Mouse (Mus musculus): ENCODE data around the gene Polr2b. TPM values are rescaled to one million over a fixed set of nuclear protein-coding genes. Genes with fewer than 3 reads are reported as not detected.

Gene Polr2b
- polyA plus RNA-seq, 1 experiment from 2014 or later, result 73.2 TPM

DNA sequence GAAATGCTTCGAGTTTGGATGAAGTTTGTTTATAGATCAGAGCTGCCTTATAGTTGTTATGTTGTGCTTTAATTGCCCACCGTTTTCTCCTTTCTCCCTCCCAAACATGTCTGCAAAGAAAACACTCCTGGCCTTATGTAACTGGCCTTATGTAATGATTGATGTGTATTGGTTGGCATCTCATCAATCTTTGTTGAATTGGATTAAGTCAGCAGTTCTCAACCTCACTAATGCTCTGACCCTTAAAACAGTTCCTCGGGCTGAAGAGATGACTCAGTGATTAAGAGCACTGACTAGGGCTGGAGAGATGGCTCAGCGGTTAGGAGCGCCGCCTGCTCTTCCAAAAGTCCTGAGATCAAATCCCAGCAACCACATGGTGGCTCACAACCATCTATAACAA is 5.0 kb downstream of the Polr2b start:
- ATAC-seq (ENCODE audit: insufficient read depth) (no peak), DNase-seq (no peak)
- no peaks in the 10 kb centered on the region for H3K9me3 ChIP-seq (ENCODE audit: low read depth, low read length)
- WGBS, result 67% methylated on average over 6 of the region's 6 CpGs
- H3K4me1 ChIP-seq (ENCODE audit: insufficient read depth), result peaks cover 3% of the 10 kb centered on the region; the same call in 1 of the 2 replicates
- H3K27me3 ChIP-seq (ENCODE audit: insufficient read depth, low read length), result no peaks in the 10 kb centered on the region
- no peak overlapping the region for H3K27ac ChIP-seq (ENCODE audit: low read depth)
- H3K9ac ChIP-seq, result no peak overlapping the region
- no peak overlapping the region for H3K4me3 ChIP-seq (ENCODE audit: low read depth, low read length)
- no peak overlapping the region for H3K4me2 ChIP-seq
- peaks cover 61% of the 10 kb centered on the region for H3K36me3 ChIP-seq (ENCODE audit: insufficient read depth)
- TF ChIP-seq CTCF (IDR thresholded peaks at IDR 0.05; ENCODE audit: low read depth), result no peak

DNA sequence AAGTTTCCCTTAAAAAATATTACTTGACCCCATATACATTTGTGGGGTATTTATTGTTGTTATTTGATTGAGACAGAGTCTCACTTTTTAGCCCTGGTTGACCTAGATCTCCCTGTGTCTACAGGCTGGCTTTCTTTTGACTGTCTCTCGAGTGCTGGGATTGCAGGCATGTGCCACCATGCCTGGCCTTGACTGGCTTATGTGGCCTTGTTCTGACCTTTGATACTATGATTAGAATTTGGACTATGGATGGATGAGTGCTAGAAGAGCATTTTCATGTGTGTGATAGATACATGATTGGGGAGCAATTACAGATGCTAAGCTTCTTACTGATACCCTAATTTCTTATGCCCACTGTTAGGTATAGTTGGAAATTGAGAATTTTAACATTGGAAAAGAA is 15.0 kb downstream of the Polr2b start:
- H3K4me3 ChIP-seq (ENCODE audit: low read depth, low read length), result no peak overlapping the region
- H3K9me3 ChIP-seq (ENCODE audit: low read depth, low read length), result no peaks in the 10 kb centered on the region
- H3K4me2 ChIP-seq, result no peak overlapping the region
- no peaks in the 10 kb centered on the region for H3K27me3 ChIP-seq (ENCODE audit: insufficient read depth, low read length)
- H3K9ac ChIP-seq, result no peak overlapping the region
- DNase-seq, result no peak
- no peak for ATAC-seq (ENCODE audit: insufficient read depth)
- H3K27ac ChIP-seq (ENCODE audit: low read depth), result no peak overlapping the region
- WGBS, result 88% methylated on average over 1 of the region's 1 CpGs
- no peaks in the 10 kb centered on the region for H3K4me1 ChIP-seq (ENCODE audit: insufficient read depth)
- H3K36me3 ChIP-seq (ENCODE audit: insufficient read depth), result peaks cover 91% of the 10 kb centered on the region
- TF ChIP-seq CTCF (IDR thresholded peaks at IDR 0.05; ENCODE audit: low read depth), result no peak

DNA sequence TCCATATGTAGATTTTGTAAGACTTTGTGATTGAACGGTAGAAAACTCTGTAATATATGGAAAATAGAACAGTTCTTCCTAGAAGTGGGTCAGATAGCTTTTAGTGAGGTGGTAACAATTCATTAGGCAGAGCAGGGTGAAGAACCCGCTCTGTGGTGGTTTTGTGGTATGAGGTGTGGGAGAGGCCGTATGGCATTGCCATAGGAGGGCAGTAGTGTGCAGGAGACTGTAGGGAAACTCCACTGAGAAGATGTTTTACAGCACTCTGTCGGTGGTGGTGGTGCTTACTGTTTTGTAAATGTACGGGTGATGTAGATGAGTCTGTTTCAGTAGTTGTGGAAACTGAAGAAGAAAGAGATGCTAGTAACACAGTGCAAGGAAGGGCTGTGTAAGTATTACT is 20.2 kb downstream of the Polr2b start:
- 69% methylated on average over 5 of the region's 5 CpGs for WGBS
- Histone ChIP-seq H3K9ac (no peak overlapping the region), H3K9me3 (ENCODE audit: low read depth, low read length) (no peaks in the 10 kb centered on the region), H3K27me3 (ENCODE audit: insufficient read depth, low read length) (no peaks in the 10 kb centered on the region), H3K27ac (ENCODE audit: low read depth) (no peak overlapping the region), H3K4me1 (ENCODE audit: insufficient read depth) (no peaks in the 10 kb centered on the region), H3K4me2 (no peak overlapping the region), H3K36me3 (ENCODE audit: insufficient read depth) (peaks cover 86% of the 10 kb centered on the region), H3K4me3 (ENCODE audit: low read depth, low read length) (no peak overlapping the region)
- ATAC-seq (ENCODE audit: insufficient read depth) (no peak), DNase-seq (no peak)
- 0 out of 2 replicates have a peak, but pooled peaks have one; percentile 12 for TF ChIP-seq CTCF (IDR thresholded peaks at IDR 0.05; ENCODE audit: low read depth)

DNA sequence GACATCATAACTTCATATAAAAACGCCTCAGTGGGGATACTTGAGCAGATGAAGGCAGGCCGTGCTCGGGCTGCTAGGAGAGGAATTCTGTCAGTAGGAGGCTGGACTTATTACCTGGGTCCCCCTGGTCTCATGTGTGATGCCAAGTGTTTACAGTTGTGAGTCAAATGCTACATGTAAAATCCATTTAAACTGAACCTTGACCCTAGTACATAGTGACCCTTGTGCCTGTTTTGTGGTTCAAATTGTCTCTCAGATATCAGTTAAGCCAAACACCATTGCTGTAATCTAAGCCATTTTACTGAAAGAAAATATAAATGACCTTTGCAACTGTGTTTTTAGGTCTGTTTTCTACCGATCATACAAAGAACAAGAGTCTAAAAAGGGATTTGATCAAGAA is 30.1 kb downstream of the Polr2b start:
- Histone ChIP-seq H3K27me3 (ENCODE audit: insufficient read depth, low read length) (no peaks in the 10 kb centered on the region), H3K4me1 (ENCODE audit: insufficient read depth) (no peaks in the 10 kb centered on the region), H3K9me3 (ENCODE audit: low read depth, low read length) (no peaks in the 10 kb centered on the region), H3K9ac (no peak overlapping the region), H3K4me3 (ENCODE audit: low read depth, low read length) (no peak overlapping the region), H3K4me2 (no peak overlapping the region), H3K27ac (ENCODE audit: low read depth) (no peak overlapping the region), H3K36me3 (ENCODE audit: insufficient read depth) (peaks cover 98% of the 10 kb centered on the region)
- ATAC-seq (ENCODE audit: insufficient read depth), result no peak
- WGBS, result 82% methylated on average over 4 of the region's 4 CpGs
- no peak for TF ChIP-seq CTCF (IDR thresholded peaks at IDR 0.05; ENCODE audit: low read depth)
- no peak for DNase-seq

DNA sequence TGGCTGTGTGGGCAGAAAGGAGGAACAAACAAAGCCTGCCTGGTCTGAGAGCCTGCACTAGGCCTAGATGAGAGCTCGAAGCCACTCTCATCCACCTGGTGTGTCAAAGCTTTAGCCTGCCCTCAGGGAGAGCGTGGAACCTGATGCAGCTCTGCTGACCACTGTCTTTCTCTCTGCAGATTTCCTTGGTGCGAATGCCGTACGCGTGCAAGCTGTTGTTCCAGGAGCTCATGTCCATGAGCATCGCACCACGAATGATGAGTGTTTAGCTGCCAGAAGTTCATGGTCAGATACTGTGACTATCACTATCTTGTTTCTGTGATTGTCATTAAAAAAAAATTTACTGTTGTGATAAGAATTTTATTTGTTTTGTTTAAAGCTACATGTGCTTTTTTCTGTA is 39.0 kb downstream of the Polr2b start:
- Histone ChIP-seq H3K27me3 (ENCODE audit: insufficient read depth, low read length) (no peaks in the 10 kb centered on the region), H3K4me1 (ENCODE audit: insufficient read depth) (no peaks in the 10 kb centered on the region), H3K4me2 (no peak overlapping the region), H3K27ac (ENCODE audit: low read depth) (no peak overlapping the region), H3K9ac (no peak overlapping the region), H3K9me3 (ENCODE audit: low read depth, low read length) (no peaks in the 10 kb centered on the region), H3K36me3 (ENCODE audit: insufficient read depth) (peaks cover 64% of the 10 kb centered on the region), H3K4me3 (ENCODE audit: low read depth, low read length) (no peak overlapping the region)
- no peak for ATAC-seq (ENCODE audit: insufficient read depth)
- no peak for DNase-seq
- 92% methylated on average over 8 of the region's 8 CpGs for WGBS
- TF ChIP-seq CTCF (IDR thresholded peaks at IDR 0.05; ENCODE audit: low read depth), result no peak

DNA sequence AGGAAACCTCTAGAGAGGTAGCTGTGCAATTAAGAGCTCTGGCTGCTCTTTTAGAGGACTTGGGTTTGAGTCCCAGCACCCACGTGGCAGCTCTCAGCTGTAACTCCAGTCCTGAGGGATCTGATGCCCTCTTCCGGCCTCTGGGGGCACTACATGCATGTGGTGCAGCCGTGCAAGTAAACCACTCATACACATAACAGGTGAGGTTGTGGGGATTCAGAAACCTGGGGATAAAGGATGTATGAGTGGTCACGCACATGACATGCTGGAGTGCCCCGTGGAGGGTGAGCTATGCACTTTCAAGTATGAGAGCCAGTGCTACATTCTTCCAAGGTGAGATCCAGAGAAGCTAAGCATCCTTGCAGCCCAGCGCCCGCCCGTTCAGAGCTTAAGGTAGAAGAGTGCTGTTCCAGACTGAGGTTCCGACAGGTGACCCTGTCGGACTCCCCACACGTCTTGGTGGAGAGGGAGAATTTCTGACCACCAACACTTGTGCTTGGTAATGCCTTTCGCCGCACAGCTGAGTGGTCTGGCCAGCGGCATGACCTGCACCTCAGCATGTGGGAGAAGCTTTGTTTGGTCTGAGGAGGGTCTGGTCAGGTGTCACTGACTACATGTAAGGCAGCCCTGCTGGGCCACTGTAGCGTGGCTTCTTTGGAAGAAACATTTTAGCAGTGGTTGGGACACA is 40.2 kb downstream of the Polr2b start:
- H3K36me3 ChIP-seq (ENCODE audit: insufficient read depth), result peaks cover 52% of the 10 kb centered on the region
- H3K27me3 ChIP-seq (ENCODE audit: insufficient read depth, low read length), result no peaks in the 10 kb centered on the region

DNA sequence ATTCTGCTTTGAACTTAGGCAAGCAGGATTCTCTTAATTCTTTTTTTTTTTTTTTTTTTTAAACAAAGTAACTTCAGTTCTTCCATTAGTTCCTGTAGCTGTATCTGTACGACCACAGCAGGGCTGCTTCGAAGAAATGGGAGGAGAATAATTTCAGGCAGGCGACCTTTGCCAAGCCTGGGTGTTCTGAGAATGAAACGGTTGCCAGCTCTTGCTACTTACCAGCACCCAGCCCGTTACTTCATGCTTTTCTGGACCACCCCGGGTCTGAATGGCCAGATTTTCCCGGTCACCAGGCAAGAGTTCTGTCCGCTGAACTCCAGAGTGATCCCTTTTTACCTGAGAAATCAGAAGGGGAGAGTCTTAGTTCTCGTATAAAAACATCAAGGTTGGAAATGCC is 41.7 kb downstream of the Polr2b start:
- WGBS, result 76% methylated on average over 9 of the region's 9 CpGs
- Histone ChIP-seq H3K36me3 (ENCODE audit: insufficient read depth) (peaks cover 37% of the 10 kb centered on the region), H3K27me3 (ENCODE audit: insufficient read depth, low read length) (no peaks in the 10 kb centered on the region), H3K27ac (ENCODE audit: low read depth) (no peak overlapping the region), H3K9me3 (ENCODE audit: low read depth, low read length) (no peaks in the 10 kb centered on the region), H3K4me3 (ENCODE audit: low read depth, low read length) (no peak overlapping the region), H3K4me2 (no peak overlapping the region), H3K4me1 (ENCODE audit: insufficient read depth) (peaks cover 7% of the 10 kb centered on the region; the same call in 1 of the 2 replicates), H3K9ac (no peak overlapping the region)
- ATAC-seq (ENCODE audit: insufficient read depth), result no peak
- no peak for TF ChIP-seq CTCF (IDR thresholded peaks at IDR 0.05; ENCODE audit: low read depth)
- no peak for DNase-seq

More for the DNA sequence above, 40.2 kb downstream of the Polr2b start:
- Histone ChIP-seq H3K4me2 (no peak overlapping the region), H3K9me3 (ENCODE audit: low read depth, low read length) (no peaks in the 10 kb centered on the region), H3K4me3 (ENCODE audit: low read depth, low read length) (no peak overlapping the region), H3K4me1 (ENCODE audit: insufficient read depth) (no peaks in the 10 kb centered on the region), H3K27ac (ENCODE audit: low read depth) (no peak overlapping the region), H3K9ac (no peak overlapping the region)
- 89% methylated on average over 15 of the region's 15 CpGs for WGBS
- ATAC-seq (ENCODE audit: insufficient read depth), result no peak
- DNase-seq, result no peak
- no peak for TF ChIP-seq CTCF (IDR thresholded peaks at IDR 0.05; ENCODE audit: low read depth)
